Mouse (Mus musculus) testis, adult 2 months (tissue): ENCODE results near the gene Cln3.

ENCODE experiments used
- CTCF ChIP-seq: fragments of 200-500 bp; IDR thresholded peaks from 2 replicates; pipeline ENCODE4 v1.5.1; 2012; ENCODE audit warnings: low read depth, mild to moderate bottlenecking, inconsistent platforms, low read length, moderate library complexity; ENCODE audit not compliant: control insufficient read depth, insufficient read depth, insufficient replicate concordance
- POLR2A ChIP-seq: fragments of 200-500 bp; IDR thresholded peaks from 2 replicates; pipeline ENCODE4 v1.6.1; 2012; ENCODE audit warnings: low read depth, mild to moderate bottlenecking, inconsistent platforms, low read length, moderate library complexity; ENCODE audit not compliant: control insufficient read depth

GRCm38 (mm10) chr7:126628111-126628510, 42.5 kb upstream of the Cln3 start:
- TF ChIP-seq POLR2A (no peak), CTCF (no peak)
